Mouse (Mus musculus): ENCODE data around the gene Slc25a11.

Slc25a11 gene

DNA sequence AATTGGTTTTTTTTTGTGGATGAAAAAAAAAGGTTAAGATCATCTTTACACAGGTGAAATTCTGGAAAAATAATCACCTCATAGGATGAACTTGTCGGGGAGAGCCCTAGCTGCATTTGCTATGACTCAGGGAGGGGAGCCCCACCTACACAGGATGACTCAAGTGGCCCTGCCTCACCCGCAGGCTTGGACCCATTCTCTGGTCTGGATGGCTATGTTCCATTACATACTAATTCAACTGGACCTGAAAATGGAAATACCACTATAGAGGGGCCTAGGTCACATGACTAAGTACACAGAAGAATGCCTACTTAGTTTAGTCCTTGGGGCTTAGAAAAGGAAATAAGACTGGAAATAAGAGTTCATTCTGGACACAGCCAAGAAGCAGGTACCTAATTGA lies 4.1 kb upstream of the Slc25a11 start:
- no peak for ATAC-seq (ENCODE audit: low TSS enrichment)

DNA sequence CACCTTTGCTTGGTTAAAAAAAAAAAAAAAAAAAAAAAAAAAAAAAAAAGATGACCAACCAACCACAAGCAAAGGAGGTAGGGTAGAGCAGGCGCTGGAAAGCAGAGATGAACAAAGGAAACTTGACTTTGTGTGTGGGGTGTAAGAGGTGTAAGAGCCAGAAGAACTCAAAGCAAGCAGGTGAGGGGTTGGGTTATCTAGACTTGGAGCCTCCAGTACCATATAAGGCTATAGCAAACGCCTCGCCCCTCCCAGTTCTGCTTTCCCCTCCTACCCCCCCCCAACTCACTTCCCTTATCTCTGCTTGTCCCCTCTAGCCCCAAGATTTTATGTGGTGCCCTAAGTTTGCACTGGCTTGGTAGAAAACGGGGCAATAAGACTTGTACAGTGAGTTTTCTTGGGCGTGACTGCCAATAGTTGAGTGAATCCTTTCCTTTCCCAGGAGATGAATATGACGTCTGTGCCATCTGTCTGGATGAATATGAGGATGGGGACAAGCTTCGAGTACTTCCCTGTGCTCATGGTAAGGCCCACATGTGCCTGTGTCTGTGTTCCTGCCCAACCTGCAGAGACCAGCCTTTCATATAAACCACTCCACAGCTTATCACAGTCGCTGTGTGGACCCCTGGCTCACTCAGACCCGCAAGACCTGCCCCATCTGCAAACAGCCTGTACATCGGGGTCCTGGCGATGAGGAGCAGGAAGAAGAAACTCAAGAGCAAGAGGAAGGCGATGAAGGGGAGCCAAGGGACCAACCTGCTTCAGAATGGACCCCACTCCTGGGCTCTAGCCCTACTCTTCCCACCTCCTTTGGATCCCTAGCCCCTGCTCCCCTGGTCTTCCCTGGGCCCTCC lies 3.3 kb upstream of the Slc25a11 start:
- ATAC-seq (ENCODE audit: low TSS enrichment): no peak

DNA sequence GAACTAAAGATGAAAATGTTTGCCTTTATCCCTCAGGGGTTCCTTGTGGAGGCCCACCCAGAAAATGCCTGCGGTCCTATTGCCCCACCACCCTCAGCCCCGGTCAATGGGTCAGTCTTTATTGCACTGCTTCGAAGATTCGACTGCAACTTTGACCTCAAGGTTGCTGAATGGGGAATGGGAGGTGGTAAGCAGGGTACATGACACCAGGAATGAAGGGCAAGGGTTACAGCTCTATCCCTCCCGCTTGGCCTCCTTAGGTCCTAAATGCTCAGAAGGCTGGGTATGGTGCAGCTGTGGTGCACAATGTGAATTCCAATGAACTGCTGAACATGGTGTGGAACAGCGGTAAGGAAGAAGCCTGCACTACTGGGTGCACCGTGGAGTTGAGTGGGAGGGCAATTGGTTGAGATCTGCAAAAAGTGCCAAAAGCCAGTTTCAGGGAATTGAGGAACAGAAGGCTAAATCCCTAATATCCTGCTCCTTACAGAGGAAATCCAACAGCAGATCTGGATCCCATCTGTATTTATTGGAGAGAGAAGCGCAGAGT lies 2.0 kb upstream of the Slc25a11 start:
- no peak for ATAC-seq (ENCODE audit: low TSS enrichment)

DNA sequence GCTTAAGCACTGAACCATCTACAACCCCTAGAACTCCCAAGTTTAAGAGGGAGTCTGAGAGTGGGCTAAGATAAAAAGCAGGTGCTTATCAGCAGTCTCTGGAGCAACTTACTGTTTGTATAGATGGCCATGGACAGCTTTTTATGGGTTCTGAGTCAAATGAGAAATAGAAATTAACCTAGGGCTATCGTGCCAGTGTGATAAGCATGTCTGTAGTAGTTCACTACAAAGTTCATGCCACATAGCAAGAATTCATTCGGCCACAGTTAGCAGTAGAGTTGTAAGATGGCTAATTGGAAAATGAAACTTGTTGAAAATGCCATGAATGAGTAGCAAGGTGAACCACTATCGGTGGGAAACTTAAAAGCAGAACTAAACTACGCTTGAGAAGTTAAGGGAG lies 1.2 kb upstream of the Slc25a11 start:
- no peak for ATAC-seq (ENCODE audit: low TSS enrichment)

DNA sequence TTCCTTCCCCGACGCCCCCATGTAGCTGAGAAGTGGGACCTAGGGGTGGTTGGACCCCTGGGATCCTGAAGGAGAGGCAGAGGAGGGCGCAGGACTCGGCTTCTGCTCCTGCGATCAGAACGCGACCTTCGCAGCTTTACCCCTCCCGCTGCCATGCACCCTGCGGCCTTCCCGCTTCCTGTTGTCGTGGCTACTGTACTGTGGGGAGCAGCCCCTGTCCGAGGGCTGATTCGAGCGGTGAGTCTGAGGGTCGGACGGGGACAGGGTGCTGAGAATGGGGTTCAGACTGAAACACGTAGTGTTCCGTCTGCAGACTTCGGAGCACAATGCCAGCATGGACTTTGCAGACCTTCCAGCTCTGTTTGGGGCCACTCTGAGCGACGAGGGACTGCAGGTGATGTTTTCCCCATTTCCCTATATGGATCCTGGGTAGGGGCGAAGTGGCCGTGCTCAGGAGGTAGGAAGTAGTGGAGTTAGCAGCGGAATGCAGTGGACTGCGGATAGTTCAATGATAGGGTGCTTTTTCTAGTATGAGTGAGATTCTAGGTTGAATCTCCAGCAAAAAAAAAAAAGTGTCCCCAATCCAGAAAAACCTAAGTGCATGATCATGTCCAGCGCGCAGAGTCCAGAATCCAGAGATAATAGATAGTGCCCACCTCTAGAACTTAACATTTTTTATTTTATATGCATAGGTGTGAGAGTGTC lies 589 bp upstream of the Slc25a11 start:
- no peak for ATAC-seq (ENCODE audit: low TSS enrichment)

DNA sequence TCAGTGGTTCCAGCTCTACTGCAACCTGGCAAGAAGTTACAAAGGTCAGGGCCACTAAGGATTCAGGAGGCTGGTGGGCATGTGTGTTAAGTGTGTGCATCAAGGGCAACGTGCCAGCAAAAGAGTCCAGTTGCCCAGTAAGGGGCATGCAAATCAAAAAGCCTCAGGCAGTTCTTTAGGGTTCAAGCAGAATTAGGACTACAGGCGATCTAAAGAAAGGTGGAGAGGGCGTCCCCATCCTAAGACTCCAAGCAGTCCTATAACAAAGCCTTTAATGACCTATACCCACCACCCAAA lies 1.1 kb downstream of the Slc25a11 start:
- ATAC-seq (ENCODE audit: low TSS enrichment): no peak

- ATAC-seq (ENCODE audit: low TSS enrichment): no peak
Observed at GRCm38 (mm10) chr11:70645461-70646258, 1.6 kb downstream of the Slc25a11 start.

DNA sequence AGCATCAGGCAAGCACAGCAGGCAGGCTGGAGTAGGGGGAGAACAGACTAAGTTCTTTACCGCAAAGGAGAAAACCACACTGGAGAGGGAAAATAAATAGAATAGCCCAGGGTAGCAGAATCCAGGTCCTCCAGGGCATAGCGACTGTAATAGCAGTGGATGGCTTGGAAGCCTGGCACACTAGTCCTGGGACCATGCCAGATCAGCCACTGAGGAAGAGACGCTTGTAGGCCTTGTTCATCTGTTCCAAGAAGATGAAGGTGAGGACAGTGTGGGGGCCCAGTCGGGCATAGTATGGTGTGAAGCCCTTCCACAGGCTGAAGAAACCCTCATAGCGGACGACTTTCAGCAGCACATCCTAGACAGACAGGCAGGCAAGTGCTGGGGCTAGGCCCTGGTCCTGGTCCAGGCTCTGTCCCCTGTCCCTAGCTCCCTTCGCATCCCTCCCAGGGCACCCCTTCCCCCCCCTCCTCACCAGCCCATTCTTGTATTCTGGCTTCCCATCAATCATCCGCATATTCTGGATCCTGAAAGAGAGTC lies 2.6 kb downstream of the Slc25a11 start:
- ATAC-seq (ENCODE audit: low TSS enrichment): no peak

- no peak for ATAC-seq (ENCODE audit: low TSS enrichment)
Observed at GRCm38 (mm10) chr11:70643051-70643450, 4.2 kb downstream of the Slc25a11 start.

GRCm38 (mm10) chr11:70641241-70641640 lies 6.0 kb downstream of the Slc25a11 start:
- ATAC-seq (ENCODE audit: low TSS enrichment): no peak

GRCm38 (mm10) chr11:70639976-70640375 lies 7.3 kb downstream of the Slc25a11 start:
- no peak for ATAC-seq (ENCODE audit: low TSS enrichment)

DNA sequence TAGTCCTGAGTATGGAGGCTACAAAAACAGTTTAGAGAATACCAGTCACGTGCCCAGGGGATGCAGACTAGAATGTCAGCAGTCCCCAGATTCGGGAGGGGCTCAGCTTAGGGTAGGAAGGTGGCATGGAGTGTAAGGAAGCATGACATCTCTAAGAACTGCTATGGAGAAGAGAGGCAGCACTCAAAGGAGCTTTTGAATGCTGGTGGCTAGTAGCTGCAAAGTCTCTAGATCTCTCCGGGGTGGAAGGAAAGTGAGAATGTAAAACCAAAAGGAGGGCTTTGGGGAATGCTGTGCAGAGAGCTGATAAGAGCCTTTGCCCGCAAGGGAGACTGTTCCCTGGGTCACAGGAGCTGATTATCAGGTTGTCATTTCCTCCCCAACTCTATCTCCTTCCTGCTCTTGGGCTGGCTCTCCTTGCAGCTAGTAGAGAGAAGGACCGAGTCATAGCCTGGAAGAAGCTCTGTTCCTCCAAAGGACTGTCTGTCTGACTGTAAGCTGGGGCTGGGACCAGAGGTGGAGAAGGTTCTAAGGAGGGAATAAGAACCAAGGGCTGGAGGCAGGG lies 8.5 kb downstream of the Slc25a11 start, which contains the start of gene Gp1ba:
Gp1ba (plus strand) TSS at position 409 of the 565 bp plus-strand sequence.
- no peak for ATAC-seq (ENCODE audit: low TSS enrichment)

DNA sequence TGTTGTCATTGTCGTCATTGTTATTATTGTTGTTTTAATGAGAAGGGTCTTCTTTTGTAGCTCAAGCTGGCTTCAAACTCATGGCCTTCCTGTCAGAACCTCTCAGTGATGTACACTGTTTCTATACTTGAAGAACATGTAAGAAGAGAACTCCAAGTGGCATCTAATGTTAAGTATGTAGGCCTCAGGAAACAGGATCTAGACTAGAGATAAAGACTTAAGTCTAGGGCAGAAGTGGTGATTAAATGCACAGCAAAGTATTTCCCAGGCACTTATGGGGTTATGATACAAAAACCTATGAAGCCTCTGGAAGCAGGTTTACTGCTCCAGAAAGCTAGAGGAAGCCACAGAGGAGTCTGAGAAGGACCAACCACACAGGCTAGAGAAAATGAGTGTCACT lies 9.0 kb downstream of the Slc25a11 start:
- ATAC-seq (ENCODE audit: low TSS enrichment): no peak

GRCm38 (mm10) chr11:70637764-70638163 lies 9.5 kb downstream of the Slc25a11 start:
- ATAC-seq (ENCODE audit: low TSS enrichment): no peak

DNA sequence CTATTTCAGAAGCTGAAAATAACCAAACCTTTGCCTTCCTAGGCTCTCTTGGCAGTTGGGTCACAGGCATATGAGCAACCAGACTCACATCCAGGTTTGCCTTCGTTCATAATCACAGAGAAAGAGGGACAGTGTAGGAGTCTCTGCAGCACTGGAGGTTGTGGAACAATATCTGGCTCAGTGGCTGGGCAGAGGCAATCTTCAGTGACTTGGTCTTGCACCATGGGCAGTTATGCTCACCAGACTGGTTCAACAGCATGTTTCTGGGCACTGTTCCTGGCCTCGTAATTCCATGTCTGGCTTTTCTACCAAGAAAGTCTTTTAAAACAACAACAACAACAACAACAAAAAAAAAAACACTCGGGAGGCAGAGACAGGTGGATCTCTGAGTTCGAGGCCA lies 11.7 kb downstream of the Slc25a11 start:
- ATAC-seq (ENCODE audit: low TSS enrichment): no peak

GRCm38 (mm10) chr11:70630129-70630528 lies 17.1 kb downstream of the Slc25a11 start:
- ATAC-seq (ENCODE audit: low TSS enrichment): no peak

DNA sequence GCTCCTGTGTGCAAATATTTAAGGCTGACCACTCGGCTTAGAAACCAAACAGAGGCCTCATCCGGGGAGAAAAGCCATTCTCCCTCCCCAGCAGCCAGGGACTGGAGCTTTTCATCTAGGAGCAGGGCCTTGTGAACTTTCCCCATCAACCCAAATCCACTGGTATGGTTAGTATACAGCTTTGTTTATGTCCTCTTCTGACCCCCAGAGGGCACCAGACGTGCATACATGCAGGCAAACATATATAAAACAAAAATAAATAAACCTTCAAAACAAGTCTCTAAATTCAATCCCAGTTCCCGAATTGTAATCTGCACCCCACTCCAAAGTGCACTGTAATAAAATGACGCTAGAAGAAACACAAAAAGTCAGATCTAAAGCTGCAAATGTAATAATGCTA lies 17.7 kb downstream of the Slc25a11 start:
- no peak for ATAC-seq (ENCODE audit: low TSS enrichment)

GRCm38 (mm10) chr11:70628431-70628830 lies 18.8 kb downstream of the Slc25a11 start:
- ATAC-seq (ENCODE audit: low TSS enrichment): no peak

DNA sequence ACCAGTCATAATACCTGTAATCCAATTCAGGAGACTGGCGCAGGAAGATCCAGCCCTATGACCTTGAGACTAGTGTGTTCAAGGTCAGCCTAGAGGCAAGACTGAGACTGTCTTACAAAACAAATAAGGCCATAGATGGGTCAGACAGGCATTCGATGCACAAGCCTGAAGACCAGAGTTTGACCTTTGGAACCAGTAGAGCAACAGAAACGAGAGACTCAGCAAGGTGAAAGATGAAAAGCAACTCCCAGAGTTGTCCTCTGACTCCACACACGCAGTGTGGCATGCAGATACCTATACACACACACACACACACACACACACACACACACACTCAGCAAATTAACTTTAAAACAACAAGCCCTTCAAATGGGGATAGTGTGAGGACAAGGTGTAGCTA lies 20.4 kb downstream of the Slc25a11 start:
- no peak for ATAC-seq (ENCODE audit: low TSS enrichment)

GRCm38 (mm10) chr11:70625473-70625872 lies 21.8 kb downstream of the Slc25a11 start:
- ATAC-seq (ENCODE audit: low TSS enrichment): no peak

- no peak for ATAC-seq (ENCODE audit: low TSS enrichment)
Observed at GRCm38 (mm10) chr11:70623053-70623742, 24.1 kb downstream of the Slc25a11 start.
